Mouse (Mus musculus) limb, embryonic 15.5 days (tissue): ENCODE results near the gene H2afy. TPM values are rescaled to one million over a fixed set of nuclear protein-coding genes. Genes with fewer than 3 reads are reported as not detected.
"Not testable (repeated sequence)": the region's sequence is repeated elsewhere in the genome, so short reads cannot be mapped to it uniquely, and the experiment has no call there.

Source experiments
- ATAC-seq: fragments of 200-750 bp; cut with Nextera tagmentation; 2 replicates; pipeline ENCODE4 v1.8.0; 2017; ENCODE audit warnings: low read depth, moderate TSS enrichment; ENCODE audit not compliant: insufficient number of reproducible peaks, low FRiP score, low TSS enrichment
- H3K27ac ChIP-seq: fragments of 300-500 bp; sonication (generic); 2 replicates; pipeline ENCODE4 v1.5.1; 2015; ENCODE audit warnings: moderate library complexity, mild to moderate bottlenecking, inconsistent platforms
- H3K27me3 ChIP-seq: fragments of 300-500 bp; sonication (generic); 2 replicates; pipeline ENCODE4 v1.6.1; 2015; ENCODE audit warnings: inconsistent platforms
- H3K36me3 ChIP-seq: fragments of 300-500 bp; sonication (generic); 2 replicates; pipeline ENCODE4 v1.6.1; 2015; ENCODE audit warnings: inconsistent platforms
- H3K4me1 ChIP-seq: fragments of 300-500 bp; sonication (generic); 2 replicates; pipeline ENCODE4 v1.6.1; 2015; ENCODE audit warnings: inconsistent platforms
- H3K4me2 ChIP-seq: fragments of 300-500 bp; sonication (generic); 2 replicates; pipeline ENCODE4 v1.6.1; 2015; ENCODE audit warnings: mild to moderate bottlenecking, inconsistent platforms
- H3K4me3 ChIP-seq: fragments of 300-500 bp; sonication (generic); 2 replicates; pipeline ENCODE4 v1.5.1; 2015; ENCODE audit warnings: mild to moderate bottlenecking, inconsistent platforms
- H3K9ac ChIP-seq: fragments of 300-500 bp; sonication (generic); 2 replicates; pipeline ENCODE4 v1.6.1; 2015; ENCODE audit warnings: inconsistent platforms
- H3K9me3 ChIP-seq: fragments of 300-500 bp; sonication (generic); 2 replicates; pipeline ENCODE4 v1.6.1; 2016; ENCODE audit warnings: inconsistent platforms
- WGBS: fragments of 180-500 bp; shearing (Covaris S2); methylation state at CpG from one replicate; pipeline ENCODE4 v1.1.7; 2015; 5-methylcytosine and 5-hydroxymethylcytosine counted together
- polyA plus RNA-seq: library from polyadenylated mRNA; unstranded; fragments of >200 nt; fragmentation: Nextera tagmentation; extraction: Ambion mirVana; gene quantifications from 2 replicates; pipeline ENCODE4 v1.2.1, GENCODE M21; 2015

Gene H2afy
- polyA plus RNA-seq, 1 experiment from 2014 or later, result 272 TPM

- no peaks in the 10 kb centered on the region for H3K9me3 ChIP-seq
- no peaks in the 10 kb centered on the region for H3K36me3 ChIP-seq
- no peak overlapping the region for H3K4me2 ChIP-seq
- peaks cover 3% of the 10 kb centered on the region for H3K4me1 ChIP-seq
- no peak for ATAC-seq
- 76% methylated on average over 8 of the region's 8 CpGs for WGBS
- H3K9ac ChIP-seq, result no peak overlapping the region
- H3K27ac ChIP-seq, result no peak overlapping the region
- H3K27me3 ChIP-seq, result peaks cover 10% of the 10 kb centered on the region
- no peak overlapping the region for H3K4me3 ChIP-seq
Observed at GRCm38 (mm10) chr13:56057761-56058160, 78.4 kb downstream of the H2afy start.

- Histone ChIP-seq H3K4me3 (no peak overlapping the region), H3K27ac (no peak overlapping the region), H3K4me1 (peaks cover 5% of the 10 kb centered on the region), H3K27me3 (peaks cover 10% of the 10 kb centered on the region), H3K9me3 (no peaks in the 10 kb centered on the region), H3K9ac (no peak overlapping the region), H3K36me3 (no peaks in the 10 kb centered on the region), H3K4me2 (no peak overlapping the region)
- WGBS, result 87% methylated on average over 5 of the region's 5 CpGs
- no peak for ATAC-seq
Observed at GRCm38 (mm10) chr13:56055720-56056119, 80.4 kb downstream of the H2afy start.

GRCm38 (mm10) chr13:56054089-56054488 lies 82.1 kb downstream of the H2afy start:
- no peak for ATAC-seq
- Histone ChIP-seq H3K27ac (no peak overlapping the region), H3K9me3 (no peaks in the 10 kb centered on the region), H3K4me1 (peaks cover 9% of the 10 kb centered on the region), H3K4me2 (no peak overlapping the region), H3K36me3 (no peaks in the 10 kb centered on the region), H3K4me3 (no peak overlapping the region), H3K9ac (no peak overlapping the region), H3K27me3 (peaks cover 7% of the 10 kb centered on the region)
- 67% methylated on average over 6 of the region's 6 CpGs for WGBS

GRCm38 (mm10) chr13:56052781-56053180 lies 83.4 kb downstream of the H2afy start:
- Histone ChIP-seq H3K4me2 (no peak overlapping the region), H3K27ac (no peak overlapping the region), H3K9me3 (no peaks in the 10 kb centered on the region), H3K27me3 (peaks cover 7% of the 10 kb centered on the region), H3K4me1 (peaks cover 9% of the 10 kb centered on the region), H3K4me3 (no peak overlapping the region), H3K36me3 (no peaks in the 10 kb centered on the region), H3K9ac (no peak overlapping the region)
- 9% methylated on average over 10 of the region's 10 CpGs for WGBS
- peak; percentile 67 for ATAC-seq

- no peak for ATAC-seq
- Histone ChIP-seq H3K9me3 (no peaks in the 10 kb centered on the region), H3K4me2 (no peak overlapping the region), H3K27ac (no peak overlapping the region), H3K4me3 (no peak overlapping the region), H3K9ac (no peak overlapping the region), H3K27me3 (peaks cover 7% of the 10 kb centered on the region; the same call in 1 of the 2 replicates), H3K4me1 (peaks cover 9% of the 10 kb centered on the region), H3K36me3 (no peaks in the 10 kb centered on the region)
- WGBS, result 26% methylated on average over 6 of the region's 6 CpGs
Observed at GRCm38 (mm10) chr13:56050246-56050645, 85.9 kb downstream of the H2afy start.

GRCm38 (mm10) chr13:56042221-56042620 lies 93.9 kb downstream of the H2afy start:
- Histone ChIP-seq H3K36me3 (no peaks in the 10 kb centered on the region), H3K4me3 (no peak overlapping the region), H3K27ac (no peak overlapping the region), H3K9me3 (no peaks in the 10 kb centered on the region), H3K4me1 (no peaks in the 10 kb centered on the region), H3K9ac (no peak overlapping the region), H3K4me2 (no peak overlapping the region), H3K27me3 (no peaks in the 10 kb centered on the region)
- no peak for ATAC-seq
- 91% methylated on average over 3 of the region's 3 CpGs for WGBS

GRCm38 (mm10) chr13:56040621-56041020 lies 95.5 kb downstream of the H2afy start:
- Histone ChIP-seq H3K4me1 (no peaks in the 10 kb centered on the region), H3K9ac (no peak overlapping the region), H3K4me3 (no peak overlapping the region), H3K4me2 (no peak overlapping the region), H3K9me3 (no peaks in the 10 kb centered on the region), H3K27me3 (no peaks in the 10 kb centered on the region), H3K27ac (no peak overlapping the region), H3K36me3 (no peaks in the 10 kb centered on the region)
- ATAC-seq, result no peak
- 78% methylated on average over 3 of the region's 3 CpGs for WGBS

- Histone ChIP-seq H3K4me3 (no peak overlapping the region), H3K9me3 (no peaks in the 10 kb centered on the region), H3K4me1 (no peaks in the 10 kb centered on the region), H3K36me3 (no peaks in the 10 kb centered on the region), H3K9ac (no peak overlapping the region), H3K27me3 (no peaks in the 10 kb centered on the region), H3K27ac (no peak overlapping the region), H3K4me2 (no peak overlapping the region)
- no peak for ATAC-seq
- 61% methylated on average over 10 of the region's 10 CpGs for WGBS
Observed at GRCm38 (mm10) chr13:56039610-56040371, 96.4 kb downstream of the H2afy start.

GRCm38 (mm10) chr13:56029006-56029405 lies 107.2 kb downstream of the H2afy start:
- no peak overlapping the region for H3K4me3 ChIP-seq
- no peaks in the 10 kb centered on the region for H3K36me3 ChIP-seq
- no peak overlapping the region for H3K4me2 ChIP-seq
- H3K9me3 ChIP-seq, result no peaks in the 10 kb centered on the region
- 80% methylated on average over 4 of the region's 4 CpGs for WGBS
- no peak overlapping the region for H3K27ac ChIP-seq
- H3K27me3 ChIP-seq, result peaks cover 9% of the 10 kb centered on the region
- no peak for ATAC-seq
- H3K9ac ChIP-seq, result no peak overlapping the region
- H3K4me1 ChIP-seq, result peaks cover 4% of the 10 kb centered on the region; the same call in 1 of the 2 replicates

GRCm38 (mm10) chr13:56027996-56028395 lies 108.2 kb downstream of the H2afy start:
- H3K4me1 ChIP-seq, ATAC-seq, H3K27ac ChIP-seq, H3K36me3 ChIP-seq, H3K4me2 ChIP-seq, H3K9ac ChIP-seq, H3K4me3 ChIP-seq, H3K9me3 ChIP-seq: not testable (repeated sequence)
- peaks cover 12% of the 10 kb centered on the region for H3K27me3 ChIP-seq
- WGBS, result 70% methylated on average over 5 of the region's 5 CpGs

GRCm38 (mm10) chr13:56026623-56027022 lies 109.5 kb downstream of the H2afy start:
- Histone ChIP-seq H3K4me1 (peaks cover 4% of the 10 kb centered on the region; the same call in 1 of the 2 replicates), H3K36me3 (no peaks in the 10 kb centered on the region), H3K4me3 (no peak overlapping the region), H3K9me3 (no peaks in the 10 kb centered on the region), H3K4me2 (no peak overlapping the region), H3K9ac (no peak overlapping the region), H3K27me3 (peaks cover 12% of the 10 kb centered on the region), H3K27ac (no peak overlapping the region)
- no peak for ATAC-seq
- WGBS, result 75% methylated on average over 5 of the region's 5 CpGs

- Histone ChIP-seq H3K4me1 (peaks cover 4% of the 10 kb centered on the region; the same call in 1 of the 2 replicates), H3K4me3 (no peak overlapping the region), H3K36me3 (no peaks in the 10 kb centered on the region), H3K9me3 (no peaks in the 10 kb centered on the region), H3K9ac (no peak overlapping the region), H3K27me3 (peaks cover 12% of the 10 kb centered on the region), H3K27ac (no peak overlapping the region), H3K4me2 (no peak overlapping the region)
- no peak for ATAC-seq
- 73% methylated on average over 7 of the region's 7 CpGs for WGBS
Observed at GRCm38 (mm10) chr13:56026026-56026425, 110.1 kb downstream of the H2afy start.
